Mouse (Mus musculus): ENCODE measurements around the gene Adcyap1. TPM values are rescaled to one million over a fixed set of nuclear protein-coding genes. Genes with fewer than 3 reads are reported as not detected.

Adcyap1 gene
- total RNA-seq (2021): 10 to 100 TPM; 35.3 to 45.1 TPM

DNA sequence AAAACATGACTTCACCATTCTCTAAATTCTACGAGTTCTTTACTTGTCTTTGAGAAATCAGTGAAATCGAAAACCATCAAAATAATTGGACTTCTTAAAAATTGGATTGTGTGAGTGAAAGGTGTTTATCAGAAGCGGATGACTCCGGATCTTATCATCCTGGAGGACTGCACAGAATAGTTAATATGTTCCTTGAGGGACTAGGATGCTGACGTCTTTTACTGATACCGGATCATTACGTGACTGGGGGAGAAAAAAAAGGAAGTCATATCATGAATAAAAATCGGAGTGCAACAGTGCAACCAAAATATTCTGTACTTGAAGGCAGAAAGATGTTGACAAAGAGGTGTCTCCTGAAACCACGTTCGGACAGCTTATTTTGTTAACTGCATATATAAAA is at the start of gene Adcyap1:
Gene Adcyap1 (plus strand): TSS at position 301 of the 400 bp plus-strand sequence.
- intact Hi-C loops (cut with DNase I): loop anchor here (10.0 kb wide), 1 partner anchor 336 kb away; no protein-coding TSS in a partner anchor
- no peak for DNase-seq (ENCODE audit: extremely low spot score in 1 of 2, low spot score in 2 of 2)

DNA sequence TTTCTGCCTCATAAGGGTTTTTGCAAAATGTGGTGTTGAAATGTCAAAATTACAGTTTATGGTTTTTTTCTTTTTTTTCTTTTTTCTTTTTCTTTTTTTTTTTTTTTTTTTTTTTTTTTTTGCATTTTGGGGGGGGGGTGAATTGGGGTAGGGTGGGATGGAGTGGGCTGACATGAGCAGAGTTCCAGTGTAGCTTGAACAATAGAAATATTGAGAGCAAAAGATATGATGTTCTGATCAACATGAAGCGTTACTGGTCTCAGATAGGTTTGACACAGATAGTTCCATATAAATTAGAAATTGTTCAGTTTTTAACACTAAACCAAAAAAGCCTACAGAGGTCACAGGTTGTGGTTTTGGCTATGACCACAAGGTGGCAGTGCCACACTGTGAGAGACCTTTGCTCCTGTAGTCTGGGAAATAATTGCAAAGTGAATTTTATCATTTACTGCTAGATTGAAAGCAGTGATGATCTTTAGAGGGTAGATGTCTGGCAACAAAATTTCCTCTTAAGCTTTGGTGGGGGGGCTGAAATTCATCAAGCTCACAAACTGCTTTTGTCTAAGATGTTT is 40.5 kb upstream of the Adcyap1 start:
- DNase-seq (ENCODE audit: extremely low spot score in 1 of 2, low spot score in 2 of 2): peak; percentile 37 to 38
- intact Hi-C loops (cut with DNase I): loop anchor here (2.0 kb wide), 1 partner anchor 1578 kb away; no protein-coding TSS in a partner anchor

DNA sequence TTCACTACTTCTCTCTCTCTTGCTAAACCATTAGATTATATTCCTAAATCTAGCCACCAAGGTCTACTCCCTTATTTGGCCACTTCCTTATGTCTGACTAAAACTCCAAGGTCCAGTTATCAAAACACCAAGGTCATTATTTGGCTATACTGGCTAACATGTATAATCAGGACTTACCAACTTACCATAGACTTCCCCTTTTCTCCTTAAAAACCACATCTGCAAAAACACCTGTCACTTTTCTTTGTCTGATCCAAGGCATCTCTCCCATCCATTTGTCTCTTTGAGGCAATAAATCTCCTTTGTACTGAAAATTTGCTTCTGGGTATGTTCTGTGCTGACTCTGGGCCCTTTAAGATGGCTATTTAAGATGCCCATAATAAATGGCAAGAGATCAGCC is 29.2 kb upstream of the Adcyap1 start:
- intact Hi-C loops (cut with DNase I): no loop called here
- DNase-seq (ENCODE audit: extremely low spot score in 1 of 2, low spot score in 2 of 2): no peak

DNA sequence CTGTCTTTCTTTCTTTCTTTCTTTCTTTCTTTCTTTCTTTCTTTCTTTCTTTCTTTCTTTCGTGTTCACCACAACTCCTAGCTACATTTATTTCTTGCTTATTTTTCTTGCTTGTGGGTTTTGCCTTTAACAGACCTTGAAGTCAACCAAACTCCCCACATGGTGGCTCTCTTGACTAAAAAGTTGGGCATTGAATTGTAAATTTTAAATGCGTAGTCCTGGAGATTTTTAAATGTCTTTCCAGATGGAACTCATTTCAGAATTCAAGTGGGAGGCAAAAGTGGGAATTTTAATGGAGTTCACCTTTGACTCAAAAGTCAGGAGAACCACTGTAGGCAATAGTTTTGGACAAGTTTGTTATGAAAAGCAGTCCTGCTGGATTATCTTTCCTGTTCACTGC is 2.0 kb upstream of the Adcyap1 start:
- peak in 1 of 2 experiments; percentile 35 for DNase-seq (ENCODE audit: extremely low spot score in 1 of 2, low spot score in 2 of 2)
- intact Hi-C loops (cut with DNase I): loop anchor here (2.0 to 10.0 kb wide), 2 partner anchors 338 to 1534 kb away; no protein-coding TSS in a partner anchor

DNA sequence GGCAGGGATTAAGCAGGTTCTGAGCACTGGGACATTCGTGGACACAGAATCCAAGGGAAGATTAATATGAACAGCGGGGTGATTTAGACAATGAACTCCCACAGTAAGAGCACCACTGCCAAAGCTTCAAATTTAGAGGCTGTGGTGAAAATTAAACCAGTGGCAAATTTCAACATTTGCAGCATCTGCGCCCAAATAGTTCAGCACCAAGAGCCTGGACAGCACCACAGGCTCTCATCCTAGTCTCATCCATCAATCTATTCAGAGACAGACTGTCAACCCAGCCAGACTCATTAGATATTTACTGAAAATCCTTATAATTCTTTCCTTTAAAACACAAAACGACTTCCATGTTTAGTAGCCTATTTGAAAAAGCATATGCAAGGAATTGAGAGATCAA is 604 bp upstream of the Adcyap1 start:
- DNase-seq (ENCODE audit: extremely low spot score in 1 of 2, low spot score in 2 of 2): no peak
- intact Hi-C loops (cut with DNase I): loop anchor here (10.0 kb wide), 1 partner anchor 337 kb away; no protein-coding TSS in a partner anchor

DNA sequence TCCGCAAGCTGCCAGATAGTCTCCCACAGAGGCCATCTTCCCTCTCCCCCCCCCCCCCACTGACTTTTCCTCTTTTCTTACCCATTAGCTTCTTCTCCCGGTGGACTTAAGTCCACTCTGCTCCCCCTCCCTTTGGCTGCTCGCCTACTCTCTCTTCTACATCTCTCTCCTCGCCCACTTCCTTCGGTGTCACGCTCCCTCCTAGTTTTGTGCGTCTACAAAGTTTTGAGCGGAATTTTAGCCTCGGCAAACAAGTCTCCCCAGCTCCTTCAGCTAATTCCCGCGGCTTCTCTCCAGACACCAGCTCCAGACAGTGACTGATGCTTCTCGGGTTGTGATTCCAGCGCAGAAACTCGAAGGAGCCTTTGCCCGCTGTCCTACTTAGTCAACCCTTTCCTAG is 401 bp downstream of the Adcyap1 start:
- DNase-seq (ENCODE audit: extremely low spot score in 1 of 2, low spot score in 2 of 2): peak in 1 of 2 experiments; percentile 26
- intact Hi-C loops (cut with DNase I): loop anchor here (10.0 kb wide), 1 partner anchor 336 kb away; no protein-coding TSS in a partner anchor

DNA sequence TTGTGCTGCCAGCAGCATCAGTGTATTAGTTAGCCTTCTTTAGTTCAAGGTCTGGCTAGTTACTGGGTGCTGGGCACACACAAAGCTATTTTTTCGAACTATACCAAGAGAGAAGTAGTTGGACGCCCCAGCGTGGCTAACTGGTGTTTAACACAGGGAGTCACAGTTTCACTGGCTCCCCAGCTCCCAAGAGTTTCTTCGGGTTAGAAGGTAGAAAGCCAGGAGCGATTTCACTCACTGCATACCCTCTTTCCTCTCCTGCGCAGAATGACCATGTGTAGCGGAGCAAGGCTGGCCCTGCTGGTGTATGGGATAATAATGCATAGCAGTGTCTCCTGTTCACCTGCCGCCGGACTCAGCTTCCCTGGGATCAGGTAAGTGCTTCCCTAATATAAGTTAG is 930 bp downstream of the Adcyap1 start:
- DNase-seq (ENCODE audit: extremely low spot score in 1 of 2, low spot score in 2 of 2): no peak
- intact Hi-C loops (cut with DNase I): loop anchor here (5.0 to 10.0 kb wide), 2 partner anchors 168 to 335 kb away; no protein-coding TSS in a partner anchor

DNA sequence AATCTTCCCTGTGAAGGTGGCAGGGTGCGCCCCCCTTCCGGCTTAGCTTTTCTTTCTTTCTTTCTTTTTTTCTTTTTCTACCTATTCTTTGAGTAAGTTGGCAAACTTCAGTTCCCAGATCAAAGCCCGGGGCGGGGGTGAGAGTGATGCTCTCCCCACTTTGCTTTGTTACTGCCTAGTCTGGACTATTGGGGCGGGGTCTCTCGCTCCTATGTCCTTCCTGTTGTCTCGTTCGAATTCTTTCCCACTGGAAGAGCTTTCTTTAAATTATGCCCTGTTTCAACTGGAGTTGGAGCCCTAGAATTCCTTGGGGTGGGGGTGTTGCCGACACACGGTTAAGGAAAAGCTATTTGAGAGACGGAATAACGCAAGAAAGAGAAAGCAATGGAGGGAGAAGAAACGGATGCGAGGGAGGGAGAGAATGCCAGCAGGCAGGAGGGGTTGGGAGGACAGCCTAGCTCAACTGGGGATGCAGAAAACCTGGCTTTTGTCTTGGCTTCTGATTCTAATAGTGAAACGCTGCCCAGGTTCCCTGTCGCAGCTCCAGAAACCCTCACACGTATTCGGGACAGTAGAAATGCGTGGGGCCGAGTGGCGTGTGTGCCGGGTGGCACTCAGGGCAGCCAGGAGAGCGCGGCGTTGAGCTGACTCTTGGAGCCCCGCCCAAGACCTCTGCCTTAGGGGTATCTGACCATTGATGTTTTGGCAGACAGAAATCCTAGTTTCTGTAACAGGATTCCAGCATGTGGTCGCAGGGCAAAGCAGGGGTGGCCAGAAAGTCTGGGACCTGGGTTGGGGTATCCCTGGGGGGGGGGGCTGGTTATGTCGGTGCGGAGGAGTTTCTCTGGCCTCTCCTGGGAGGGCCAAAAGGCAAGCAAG is 1.8 kb downstream of the Adcyap1 start:
- intact Hi-C loops (cut with DNase I): loop anchor here (5.0 kb wide), 1 partner anchor 167 kb away; no protein-coding TSS in a partner anchor
- DNase-seq (ENCODE audit: extremely low spot score in 1 of 2, low spot score in 2 of 2): peak in 1 of 2 experiments; percentile 39

DNA sequence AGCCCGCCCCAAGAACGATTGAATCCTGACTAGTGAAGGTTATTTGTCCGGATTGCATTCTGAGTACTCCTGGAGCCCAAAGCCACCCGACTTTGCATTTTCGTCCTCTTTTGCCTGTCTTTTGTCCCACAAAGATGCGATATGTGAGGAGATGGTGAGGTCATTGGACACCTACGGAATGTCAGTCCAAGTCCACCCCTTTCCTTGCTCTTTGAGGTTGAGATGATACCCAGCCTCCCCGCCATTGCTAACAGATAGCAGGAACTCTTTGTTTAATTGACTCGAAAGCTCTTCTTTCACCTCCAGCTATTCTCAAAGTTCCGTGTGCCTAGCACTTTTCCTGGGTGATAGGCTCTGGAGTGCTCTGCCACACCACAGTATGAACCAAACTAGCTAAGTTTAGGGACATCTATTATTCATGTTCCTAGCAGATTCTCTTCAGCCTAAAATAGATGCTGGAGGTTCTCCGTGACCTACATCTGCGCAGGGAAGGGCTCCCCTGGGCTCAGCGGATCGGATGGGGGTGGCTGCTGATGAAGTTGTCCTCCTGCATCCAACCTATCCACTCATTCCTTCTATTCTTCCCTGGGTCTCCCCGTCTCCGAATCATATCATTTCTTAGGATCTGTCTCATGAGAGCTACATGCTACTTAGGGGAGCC is 2.6 kb downstream of the Adcyap1 start:
- no peak for DNase-seq (ENCODE audit: extremely low spot score in 1 of 2, low spot score in 2 of 2)
- intact Hi-C loops (cut with DNase I): loop anchor here (5.0 kb wide), 1 partner anchor 166 kb away; no protein-coding TSS in a partner anchor

DNA sequence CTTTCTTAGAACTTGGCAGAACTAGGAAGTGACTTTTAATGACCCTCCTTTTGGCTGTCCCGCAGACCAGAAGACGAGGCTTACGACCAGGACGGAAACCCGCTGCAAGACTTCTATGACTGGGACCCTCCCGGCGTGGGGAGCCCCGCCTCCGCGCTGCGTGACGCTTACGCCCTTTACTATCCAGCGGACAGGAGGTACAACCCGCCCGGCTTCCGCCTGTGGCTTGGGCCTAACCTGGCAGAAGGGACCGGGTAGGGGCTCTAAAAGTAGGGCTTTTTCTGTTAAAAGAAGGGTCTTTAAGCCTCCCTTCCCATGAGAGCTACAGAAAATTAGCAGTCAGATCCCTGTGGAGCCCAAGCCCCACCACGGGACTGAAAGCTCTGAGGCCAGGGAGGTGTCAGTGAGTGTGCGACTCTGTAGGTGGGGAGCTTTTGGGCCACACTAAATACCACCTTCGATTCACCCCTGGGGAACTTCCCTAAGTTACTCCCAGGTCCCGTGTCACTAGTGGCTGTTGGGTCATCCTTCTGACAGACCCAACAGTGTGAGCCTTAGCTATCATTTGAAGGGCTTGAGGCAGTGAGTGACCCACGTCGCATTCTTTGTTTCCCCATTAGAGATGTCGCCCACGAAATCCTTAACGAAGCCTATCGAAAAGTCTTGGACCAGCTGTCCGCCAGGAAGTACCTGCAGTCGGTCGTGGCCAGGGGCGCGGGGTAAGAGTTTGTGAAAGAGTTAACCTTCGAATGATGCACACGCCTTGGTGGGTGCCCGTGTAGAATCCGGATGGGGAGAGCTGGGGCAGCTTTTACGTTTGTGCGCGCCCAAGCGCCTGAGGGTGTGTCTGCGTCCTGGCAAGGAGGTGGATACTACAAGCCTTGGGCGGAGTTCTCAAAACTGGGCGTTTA is 3.6 kb downstream of the Adcyap1 start:
- intact Hi-C loops (cut with DNase I): loop anchor here (5.0 kb wide), 1 partner anchor 165 kb away; no protein-coding TSS in a partner anchor

DNA sequence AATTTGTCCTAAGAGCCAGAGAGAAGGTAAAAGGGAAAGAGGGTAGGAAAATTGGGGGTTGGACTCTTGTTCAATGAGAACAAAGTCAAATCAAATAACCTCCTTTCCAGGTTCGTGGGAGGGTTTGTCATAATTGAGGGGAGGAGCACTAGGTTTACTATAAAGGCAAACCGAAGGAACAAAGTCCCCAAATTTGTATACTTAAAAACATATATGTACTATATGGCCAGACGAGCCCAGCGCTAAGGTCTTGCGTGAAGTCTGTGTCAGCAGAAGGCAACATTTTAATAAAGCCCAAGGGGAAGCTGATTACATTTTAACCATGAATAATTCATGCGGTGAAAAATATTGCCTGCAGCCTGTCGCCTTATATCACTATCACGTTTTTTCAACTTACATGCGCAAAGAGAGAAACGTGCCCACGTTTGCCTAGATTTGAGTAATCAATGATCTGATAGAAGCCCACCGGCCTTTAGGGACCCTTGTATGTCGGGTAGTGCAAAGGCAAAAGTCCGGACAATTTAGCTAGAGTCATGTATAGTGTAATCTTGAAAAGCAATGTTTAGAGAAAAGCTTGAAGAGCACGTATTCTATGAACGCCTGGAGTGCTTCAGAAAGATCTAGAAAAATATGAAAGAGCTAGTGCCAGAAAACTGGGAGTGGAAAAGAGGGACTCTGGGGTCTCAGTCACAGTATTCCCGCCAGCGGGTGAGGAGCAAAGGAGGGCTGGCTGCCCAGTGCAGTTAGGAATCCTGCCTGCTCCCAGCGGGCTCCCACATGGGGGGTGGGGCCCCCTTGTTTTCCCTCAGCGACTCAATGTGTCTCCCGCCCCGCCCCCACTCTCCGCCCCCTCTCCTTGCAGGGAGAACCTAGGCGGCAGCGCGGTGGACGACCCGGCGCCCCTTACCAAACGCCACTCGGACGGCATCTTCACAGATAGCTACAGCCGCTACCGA is 4.5 kb downstream of the Adcyap1 start:
- DNase-seq (ENCODE audit: extremely low spot score in 1 of 2, low spot score in 2 of 2): peak; percentile 13 to 61
- intact Hi-C loops (cut with DNase I): loop anchor here (5.0 kb wide), 1 partner anchor 164 kb away; no protein-coding TSS in a partner anchor

More for the DNA sequence above, 3.6 kb downstream of the Adcyap1 start:
- peak; percentile 12 to 35 for DNase-seq (ENCODE audit: extremely low spot score in 1 of 2, low spot score in 2 of 2)

DNA sequence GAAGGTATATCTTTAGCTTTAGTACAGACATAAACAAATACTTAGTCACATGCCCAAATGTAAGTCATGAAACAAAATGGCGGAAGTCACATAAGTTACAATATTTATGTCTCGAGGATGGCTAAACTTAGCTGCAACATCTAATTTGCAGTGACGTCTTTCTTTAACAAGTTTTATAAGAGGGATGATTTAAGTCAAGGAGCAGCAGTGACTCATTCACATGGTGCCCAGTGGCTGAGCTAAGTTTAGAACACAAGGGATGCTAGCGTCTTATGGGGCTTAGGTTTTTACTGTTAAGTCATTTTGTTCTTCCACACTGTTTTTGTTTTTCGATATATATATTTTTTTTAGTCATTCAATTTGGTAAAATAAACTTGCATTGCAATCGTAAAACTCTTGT is 19.0 kb downstream of the Adcyap1 start:
- intact Hi-C loops (cut with DNase I): no loop called here
- DNase-seq (ENCODE audit: extremely low spot score in 1 of 2, low spot score in 2 of 2): no peak

DNA sequence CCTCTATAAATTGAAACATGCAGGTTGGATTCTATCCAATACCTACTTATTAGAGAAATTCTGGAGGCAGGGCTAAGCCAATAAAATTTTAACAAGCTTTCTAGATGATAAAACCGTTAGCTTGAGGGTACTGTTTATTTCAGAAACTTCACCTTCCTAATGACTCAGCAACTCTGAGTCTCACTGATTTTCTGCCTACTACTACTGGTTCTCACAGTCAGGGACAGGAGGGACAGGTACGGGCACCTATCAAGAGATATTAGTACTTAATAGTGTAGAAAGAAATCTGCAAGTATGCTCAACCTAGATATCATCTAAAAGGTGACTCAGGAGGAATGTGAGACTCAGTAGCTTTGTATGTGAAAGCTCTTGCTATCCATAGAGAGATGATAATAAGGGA is 19.8 kb downstream of the Adcyap1 start:
- DNase-seq (ENCODE audit: extremely low spot score in 1 of 2, low spot score in 2 of 2): no peak
- intact Hi-C loops (cut with DNase I): no loop called here

DNA sequence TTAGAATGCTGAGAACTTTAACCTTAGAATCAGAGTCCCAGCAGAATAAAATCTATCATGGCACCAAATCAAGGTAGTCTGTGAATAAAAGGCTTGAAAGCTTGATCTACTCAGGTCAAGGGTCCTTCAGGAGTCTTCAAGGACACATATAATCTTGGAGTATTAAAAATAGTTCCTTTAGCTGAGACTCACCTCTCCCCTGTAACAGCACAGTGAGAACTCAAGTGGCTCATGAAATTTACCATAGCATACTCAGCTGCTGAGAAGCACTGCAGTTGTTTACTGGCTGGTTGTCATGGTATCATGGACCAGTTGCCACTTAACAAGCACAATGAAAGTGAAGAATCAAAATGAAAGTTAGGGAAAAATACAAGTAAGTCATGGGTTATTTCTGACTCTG is 38.5 kb downstream of the Adcyap1 start:
- DNase-seq (ENCODE audit: extremely low spot score in 1 of 2, low spot score in 2 of 2): no peak
- intact Hi-C loops (cut with DNase I): no loop called here

Data from left cerebral cortex, postnatal 10 days (tissue).